Mouse (Mus musculus): ENCODE measurements around the gene Rpl10a. TPM values are rescaled to one million over a fixed set of nuclear protein-coding genes. Genes with fewer than 3 reads are reported as not detected.

Rpl10a gene
- polyA plus RNA-seq, 1 experiment = 808 TPM

GRCm38 (mm10) chr17:28310831-28311230 is 17.4 kb upstream of the Rpl10a start:
- WGBS = 76% methylated on average over 3 of the region's 3 CpGs
- TF ChIP-seq CTCF (IDR thresholded peaks at IDR 0.05; ENCODE audit: borderline replicate concordance, insufficient read depth, low read depth, low read length) = no peak
- no peak for TF ChIP-seq POLR2A (IDR thresholded peaks at IDR 0.05; ENCODE audit: borderline replicate concordance, insufficient read depth, low read length)

GRCm38 (mm10) chr17:28311366-28312132 is 16.7 kb upstream of the Rpl10a start:
- WGBS = 84% methylated on average over 5 of the region's 5 CpGs
- H3K4me1 ChIP-seq (ENCODE audit: control insufficient read depth, insufficient read depth, low read length) = peaks cover 5% of the 10 kb centered on the region; the same call in 1 of the 2 replicates
- H3K27ac ChIP-seq (ENCODE audit: insufficient read depth, low read length) = no peak overlapping the region
- no peak overlapping the region for H3K4me3 ChIP-seq (replicated peaks; ENCODE audit: insufficient read depth, low read depth, low read length)
- no peaks in the 10 kb centered on the region for H3K27me3 ChIP-seq (ENCODE audit: control insufficient read depth, insufficient read depth, low read length)
- DNase-seq = no peak
- TF ChIP-seq POLR2A (IDR thresholded peaks at IDR 0.05; ENCODE audit: borderline replicate concordance, insufficient read depth, low read length) = no peak
- no peak for TF ChIP-seq CTCF (IDR thresholded peaks at IDR 0.05; ENCODE audit: borderline replicate concordance, insufficient read depth, low read depth, low read length)

More at GRCm38 (mm10) chr17:28310831-28311230, 17.4 kb upstream of the Rpl10a start:
- H3K27ac ChIP-seq (ENCODE audit: insufficient read depth, low read length) = no peak overlapping the region
- H3K4me3 ChIP-seq (replicated peaks; ENCODE audit: insufficient read depth, low read depth, low read length) = no peak overlapping the region
- no peaks in the 10 kb centered on the region for H3K27me3 ChIP-seq (ENCODE audit: control insufficient read depth, insufficient read depth, low read length)
- no peak for DNase-seq
- 0 out of 2 replicates have a peak, but pooled peaks cover 5% of the 10 kb centered on the region for H3K4me1 ChIP-seq (ENCODE audit: control insufficient read depth, insufficient read depth, low read length)

GRCm38 (mm10) chr17:28312232-28313211 is 15.7 kb upstream of the Rpl10a start:
- H3K27ac ChIP-seq (ENCODE audit: insufficient read depth, low read length) = no peak overlapping the region
- DNase-seq = peak in 1 of 2 experiments; percentile 52
- TF ChIP-seq POLR2A (IDR thresholded peaks at IDR 0.05; ENCODE audit: borderline replicate concordance, insufficient read depth, low read length) (no peak), CTCF (IDR thresholded peaks at IDR 0.05; ENCODE audit: borderline replicate concordance, insufficient read depth, low read depth, low read length) (peak; percentile 39; the same call in 1 of the 2 replicates)

GRCm38 (mm10) chr17:28313212-28313879 is 14.9 kb upstream of the Rpl10a start, which contains the start of gene Fance:
Gene Fance (plus strand): TSS chr17:28313519.
- TF ChIP-seq CTCF (IDR thresholded peaks at IDR 0.05; ENCODE audit: borderline replicate concordance, insufficient read depth, low read depth, low read length) (no peak), POLR2A (IDR thresholded peaks at IDR 0.05; ENCODE audit: borderline replicate concordance, insufficient read depth, low read length) (peak; percentile 73)
- Histone ChIP-seq H3K27me3 (ENCODE audit: control insufficient read depth, insufficient read depth, low read length) (no peaks in the 10 kb centered on the region), H3K4me3 (replicated peaks; ENCODE audit: insufficient read depth, low read depth, low read length) (peak within 1 kb of the TSS; percentile 72), H3K27ac (ENCODE audit: insufficient read depth, low read length) (peak within 1 kb of the TSS; percentile 57; the same call in 1 of the 2 replicates), H3K4me1 (ENCODE audit: control insufficient read depth, insufficient read depth, low read length) (peaks cover 5% of the 10 kb centered on the region; the same call in 1 of the 2 replicates)
- WGBS = under 1% methylated on average over 69 of the region's 69 CpGs
- DNase-seq = peak; percentile 92 to 96

More at GRCm38 (mm10) chr17:28312232-28313211, 15.7 kb upstream of the Rpl10a start:
- Histone ChIP-seq H3K27me3 (ENCODE audit: control insufficient read depth, insufficient read depth, low read length) (no peaks in the 10 kb centered on the region), H3K4me3 (replicated peaks; ENCODE audit: insufficient read depth, low read depth, low read length) (peak overlapping the region; percentile 72), H3K4me1 (ENCODE audit: control insufficient read depth, insufficient read depth, low read length) (peaks cover 5% of the 10 kb centered on the region; the same call in 1 of the 2 replicates)
- 31% methylated on average over 17 of the region's 17 CpGs for WGBS

- DNase-seq = no peak
- peak overlapping the region; percentile 72 for H3K4me3 ChIP-seq (replicated peaks; ENCODE audit: insufficient read depth, low read depth, low read length)
- peaks cover 5% of the 10 kb centered on the region; the same call in 1 of the 2 replicates for H3K4me1 ChIP-seq (ENCODE audit: control insufficient read depth, insufficient read depth, low read length)
- 2% methylated on average over 11 of the region's 11 CpGs for WGBS
- no peak overlapping the region for H3K27ac ChIP-seq (ENCODE audit: insufficient read depth, low read length)
- no peaks in the 10 kb centered on the region for H3K27me3 ChIP-seq (ENCODE audit: control insufficient read depth, insufficient read depth, low read length)
- TF ChIP-seq CTCF (IDR thresholded peaks at IDR 0.05; ENCODE audit: borderline replicate concordance, insufficient read depth, low read depth, low read length) (no peak), POLR2A (IDR thresholded peaks at IDR 0.05; ENCODE audit: borderline replicate concordance, insufficient read depth, low read length) (no peak)
Measured at GRCm38 (mm10) chr17:28313880-28314225, 14.4 kb upstream of the Rpl10a start.

- Histone ChIP-seq H3K27me3 (ENCODE audit: control insufficient read depth, insufficient read depth, low read length) (no peaks in the 10 kb centered on the region), H3K27ac (ENCODE audit: insufficient read depth, low read length) (no peak overlapping the region), H3K4me3 (replicated peaks; ENCODE audit: insufficient read depth, low read depth, low read length) (no peak overlapping the region), H3K4me1 (ENCODE audit: control insufficient read depth, insufficient read depth, low read length) (peaks cover 5% of the 10 kb centered on the region; the same call in 1 of the 2 replicates)
- 56% methylated on average over 20 of the region's 20 CpGs for WGBS
- TF ChIP-seq CTCF (IDR thresholded peaks at IDR 0.05; ENCODE audit: borderline replicate concordance, insufficient read depth, low read depth, low read length) (no peak), POLR2A (IDR thresholded peaks at IDR 0.05; ENCODE audit: borderline replicate concordance, insufficient read depth, low read length) (no peak)
- no peak for DNase-seq
Measured at GRCm38 (mm10) chr17:28315611-28316160, 12.6 kb upstream of the Rpl10a start.
